9 mouse cellular contexts compared by ENCODE assay signal in the genomic region with DNA sequence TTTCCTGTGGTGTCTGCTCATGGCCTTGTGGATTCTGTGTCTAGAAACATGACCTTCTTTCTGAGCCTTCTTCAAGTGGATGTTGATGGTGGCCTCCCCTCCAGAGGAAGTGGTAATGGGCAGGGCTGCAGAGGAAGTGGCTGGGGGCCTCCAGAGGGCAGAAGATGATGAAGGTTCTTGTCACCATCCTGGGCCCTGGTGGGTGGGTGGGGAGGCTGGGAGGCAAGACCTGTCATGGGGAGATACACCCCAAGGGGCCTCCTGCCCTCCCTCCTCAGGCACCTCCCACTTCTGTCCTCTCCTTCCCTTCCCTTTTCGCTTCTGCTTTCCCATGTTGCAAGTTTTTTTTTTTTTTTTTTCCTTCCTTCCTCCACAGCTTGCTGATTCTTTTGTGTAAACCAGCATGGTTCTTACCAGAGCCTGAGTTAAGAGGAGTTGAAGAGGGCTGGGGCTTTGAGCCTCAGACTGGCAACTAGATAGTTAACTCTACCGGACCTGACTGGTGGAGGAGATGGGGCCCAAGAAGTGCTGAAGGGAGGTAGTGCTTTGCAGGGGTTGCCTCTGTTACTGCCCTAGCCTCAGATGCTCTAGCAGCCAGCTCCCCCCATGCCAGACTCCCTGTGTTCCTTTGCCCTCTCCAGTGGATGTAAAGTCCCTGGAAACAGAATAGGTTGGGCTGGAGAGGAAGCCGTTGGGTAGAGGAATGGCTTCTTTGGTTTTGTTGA. TPM values are rescaled to one million over a fixed set of nuclear protein-coding genes. Genes with fewer than 3 reads are reported as not detected.
DNase-seq lines count a peak whose midpoint lies in the region; ATAC-seq and TF ChIP-seq lines count a peak whose summit lies in the region.
"Had no signal": no experiment of that assay in that cellular context is flagged by ENCODE, and none has a peak within 500 bp of the region (broad histone marks: within the 10 kb centered on the region; RNA-seq: fewer than 3 reads in every experiment).

No protein-coding gene starts in this region.

- H3K4me1 ChIP-seq in liver, adult 2 months (ENCODE audit: control insufficient read depth, insufficient read depth, low read length) = peaks cover 3% of the 10 kb centered on the region; the same call in 1 of the 2 replicates
- peaks cover 2% of the 10 kb centered on the region; the same call in 1 of the 2 replicates for H3K4me1 ChIP-seq in midbrain, embryonic 16.5 days (ENCODE audit: control insufficient read depth, insufficient read depth, low read length)

- WGBS in liver, adult 2 months = 67% methylated on average over 3 of the region's 3 CpGs
- WGBS in midbrain, embryonic 16.5 days = 37% methylated on average over 3 of the region's 3 CpGs

- no peak overlapping the region for H3K9ac ChIP-seq in liver, adult 2 months (ENCODE audit: low read depth, low read length)
- H3K9ac ChIP-seq in midbrain, embryonic 16.5 days (ENCODE audit: low read depth, low read length) = no peak overlapping the region
- H3K9ac ChIP-seq: neural tube, embryonic 13.5 days had no signal

- peak; percentile 50 for DNase-seq in adrenal gland, postnatal 14 days
- DNase-seq in adrenal gland, postnatal 4 days (ENCODE audit: low spot score in 2 of 2) = no peak
- DNase-seq in MEL-GATA-1-ER (ENCODE audit: extremely low read depth, low read depth) = peak; percentile 88
- DNase-seq in liver, adult 2 months (ENCODE audit: extremely low read depth, low read depth, low spot score) = peak; percentile 46
- DNase-seq in spleen, adult 18-20 months = peak; percentile 67 to 84
- no peak for DNase-seq in right cerebral cortex, adult 18-20 months
- DNase-seq in kidney, adult 9 months = no peak

- peak overlapping the region; percentile 26; the same call in 1 of the 2 replicates for H3K27ac ChIP-seq in liver, adult 2 months (replicated peaks; ENCODE audit: insufficient read depth, low read depth, low read length)
- no peak overlapping the region for H3K27ac ChIP-seq in midbrain, embryonic 16.5 days (ENCODE audit: low read length)
- H3K27ac ChIP-seq: neural tube, embryonic 13.5 days had no signal

- H3K4me3 ChIP-seq in liver, adult 2 months (ENCODE audit: insufficient read depth, low read depth, low read length) = no peak overlapping the region
- H3K4me3 ChIP-seq in midbrain, embryonic 16.5 days (ENCODE audit: low read depth, low read length) = no peak overlapping the region
- H3K4me3 ChIP-seq: neural tube, embryonic 13.5 days had no signal

- H3K9me3 ChIP-seq in midbrain, embryonic 16.5 days (replicated peaks; ENCODE audit: control insufficient read depth, low read length, poor library complexity, severe bottlenecking) = no peaks in the 10 kb centered on the region
- H3K9me3 ChIP-seq: neural tube, embryonic 13.5 days had no signal

- no peak overlapping the region for H3K4me2 ChIP-seq in midbrain, embryonic 16.5 days (ENCODE audit: low read length)
- H3K4me2 ChIP-seq: neural tube, embryonic 13.5 days had no signal

- H3K79me2 ChIP-seq in liver, adult 2 months (ENCODE audit: control insufficient read depth, insufficient read depth, low read length) = no peaks in the 10 kb centered on the region

- no peaks in the 10 kb centered on the region for H3K36me3 ChIP-seq in liver, adult 2 months (ENCODE audit: control insufficient read depth, insufficient read depth, low read length)
- H3K36me3 ChIP-seq in midbrain, embryonic 16.5 days (ENCODE audit: control insufficient read depth, insufficient read depth, low read length) = no peaks in the 10 kb centered on the region
- H3K36me3 ChIP-seq: neural tube, embryonic 13.5 days had no signal

- ATAC-seq in midbrain, embryonic 16.5 days = no peak

- no peak for TF ChIP-seq POLR2A in liver, adult 2 months (IDR thresholded peaks at IDR 0.05; ENCODE audit: extremely low read depth, insufficient read depth, low read length)

- no peaks in the 10 kb centered on the region for H3K27me3 ChIP-seq in liver, adult 2 months (ENCODE audit: control insufficient read depth, insufficient read depth, low read length)
- no peaks in the 10 kb centered on the region for H3K27me3 ChIP-seq in midbrain, embryonic 16.5 days (ENCODE audit: control insufficient read depth, insufficient read depth, low read depth, low read length)
- H3K27me3 ChIP-seq: neural tube, embryonic 13.5 days had no signal

- no peak for TF ChIP-seq CTCF in liver, adult 2 months (IDR thresholded peaks at IDR 0.05; ENCODE audit: low read depth, low read length)

RNA-seq across cellular contexts. Expression of a gene that starts 9.7 kb away (rescaled TPM):
- total RNA-seq in adrenal gland, postnatal 14 days (2021) = 14.5 and 23.9 TPM in 2 replicates
- total RNA-seq in adrenal gland, postnatal 4 days (2021) = 10 to 100 TPM in 1 of 2 experiments, 1 to 10 TPM in 1; 9.0 to 11.5 TPM
- 2.0 and 2.5 TPM in 2 replicates for total RNA-seq in liver, adult 2 months (2014; rRNA removed)
- 2.0 and 2.4 TPM in 2 replicates for polyA plus RNA-seq in liver, adult 2 months (2012; rRNA removed)
- polyA plus RNA-seq in midbrain, embryonic 16.5 days (2015; fragmentation: Nextera tagmentation; extraction: Ambion mirVana) = 1.2 and 1.7 TPM in 2 replicates

RNA-seq across cellular contexts. Expression of a gene that starts 11.0 kb away (rescaled TPM):
- 1.7 TPM in 1 of 2 replicates, not detected in the other for total RNA-seq in adrenal gland, postnatal 14 days (2021)
- total RNA-seq in adrenal gland, postnatal 4 days (2021) = 1 to 10 TPM in 1 of 2 experiments, under 1 TPM in 1; 0.42 to 1.6 TPM
- total RNA-seq in liver, adult 2 months (2014; rRNA removed) = 0.34 TPM in 1 of 2 replicates, not detected in the other
- polyA plus RNA-seq in liver, adult 2 months (2012; rRNA removed) = not detected in 2 replicates
- not detected in 2 replicates for polyA plus RNA-seq in midbrain, embryonic 16.5 days (2015; fragmentation: Nextera tagmentation; extraction: Ambion mirVana)

Comparison
In these comparisons a context has a peak if more than half of its experiments do, and no peak if none do; other contexts are left out.
1. DNase-seq: peak in adrenal gland, postnatal 14 days (single experiment), MEL-GATA-1-ER (single experiment), liver, adult 2 months (single experiment) and spleen, adult 18-20 months (2 of 2); none in adrenal gland, postnatal 4 days (0 of 2), right cerebral cortex, adult 18-20 months (single experiment) and kidney, adult 9 months (single experiment).